Mouse (Mus musculus) adrenal gland, adult 2 months (tissue): ENCODE results near the gene Ptger1. TPM values are rescaled to one million over a fixed set of nuclear protein-coding genes. Genes with fewer than 3 reads are reported as not detected.

ENCODE experiments used
- DNase-seq: peaks from one replicate; pipeline ENCODE4 v3.0.0; 2021
- polyA plus RNA-seq: library from polyadenylated mRNA; depleted of rRNA; stranded (reverse); fragments of >200 nt; gene quantifications from 2 replicates; pipeline ENCODE4 v1.2.3, GENCODE M21; 2012
- total RNA-seq, 2 experiments: library from RNA; stranded (reverse); gene quantifications; 2 replicates each; pipeline ENCODE4 v1.2.3; 2021

The Ptger1 gene
- total and polyA plus RNA-seq, 3 experiments: 0.76 to 2.8 (median 1.1) TPM

DNA sequence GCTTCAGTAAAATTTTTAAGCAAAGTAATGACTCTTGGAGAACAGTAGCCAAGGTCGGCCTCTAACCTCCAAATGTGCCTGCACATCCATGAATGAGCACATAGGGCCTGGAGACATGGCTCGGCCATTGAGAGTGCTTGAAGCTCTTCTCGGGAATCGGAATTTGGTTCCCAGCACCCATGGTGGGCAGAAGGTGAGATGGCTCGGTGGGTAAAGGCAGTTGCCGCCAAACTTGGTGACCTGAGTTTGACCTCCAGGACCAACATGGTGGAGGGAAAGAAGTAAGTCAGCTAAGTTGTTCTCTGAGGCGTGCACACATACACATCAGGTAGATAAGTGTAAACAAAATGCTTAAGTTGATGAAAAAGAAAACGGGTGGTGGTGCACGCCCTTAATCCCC, 10.4 kb upstream of the Ptger1 start:
- DNase-seq: no peak

DNA sequence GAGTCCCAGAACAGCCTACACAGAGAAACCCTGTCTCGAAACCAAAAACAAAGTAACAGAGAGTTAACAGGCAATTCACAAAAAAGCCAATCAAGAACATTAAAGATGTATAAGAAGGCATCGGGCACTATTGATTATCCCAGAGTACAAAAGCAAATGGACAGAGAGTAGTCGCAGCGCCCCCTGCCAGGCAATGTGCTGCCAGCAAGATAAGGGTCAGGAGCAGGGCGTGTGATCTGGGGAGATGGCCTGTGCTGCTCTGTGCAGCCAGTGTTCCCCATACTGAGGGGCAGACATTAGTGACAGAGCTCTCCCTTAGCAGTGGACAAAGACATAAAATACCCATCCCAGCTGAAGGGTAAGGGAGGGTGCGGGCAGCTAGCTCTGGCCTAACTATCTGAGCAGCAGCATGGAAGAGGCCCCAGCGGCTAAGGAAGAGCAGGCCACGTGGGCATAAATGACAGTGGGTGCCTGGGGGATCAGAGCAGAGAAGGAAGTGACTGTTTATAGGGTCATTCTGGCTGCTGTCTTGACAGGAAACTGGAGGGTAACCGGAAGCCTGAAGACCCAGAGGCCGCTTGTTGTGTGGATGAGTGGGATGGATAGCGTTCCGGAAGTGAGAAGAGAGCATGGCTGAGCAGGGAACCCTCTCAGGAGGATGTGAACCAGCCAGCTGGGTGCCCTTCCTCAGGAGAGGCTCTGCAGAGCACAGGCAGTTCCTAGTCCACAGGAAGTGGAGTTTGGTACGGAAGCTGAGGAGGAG, 9.8 kb upstream of the Ptger1 start:
- peak; percentile 26 for DNase-seq

GRCm38 (mm10) chr8:83660545-83660944, 5.9 kb upstream of the Ptger1 start:
- DNase-seq: no peak

- peak; percentile 35 for DNase-seq
Observed at GRCm38 (mm10) chr8:83660995-83661680, 5.3 kb upstream of the Ptger1 start.

- DNase-seq: peak; percentile 85
Observed at GRCm38 (mm10) chr8:83662421-83662826, 4.1 kb upstream of the Ptger1 start.

- peak; percentile 73 for DNase-seq
Observed at GRCm38 (mm10) chr8:83664096-83664495, 2.4 kb upstream of the Ptger1 start.

- peak; percentile 26 for DNase-seq
Observed at GRCm38 (mm10) chr8:83664931-83665625, 1.4 kb upstream of the Ptger1 start.

DNA sequence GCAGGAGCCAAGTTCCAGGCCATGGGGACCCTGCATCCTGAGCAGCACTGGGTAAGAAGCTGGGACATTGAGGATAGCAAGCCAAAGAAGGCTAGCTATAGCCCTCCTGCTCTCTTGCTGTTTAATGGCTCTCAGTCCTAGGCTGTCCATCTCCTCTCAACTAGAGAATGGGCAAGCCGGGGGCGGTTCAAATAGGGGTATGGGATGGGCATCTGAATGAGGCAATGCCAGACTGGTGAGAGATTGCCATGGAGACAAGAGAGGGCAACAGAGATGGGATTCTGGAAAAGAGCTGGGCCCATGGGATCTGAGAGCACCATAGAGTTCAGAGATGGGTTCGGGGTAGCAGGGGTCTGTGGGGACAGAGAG, 372 bp downstream of the Ptger1 start:
- no peak for DNase-seq

DNA sequence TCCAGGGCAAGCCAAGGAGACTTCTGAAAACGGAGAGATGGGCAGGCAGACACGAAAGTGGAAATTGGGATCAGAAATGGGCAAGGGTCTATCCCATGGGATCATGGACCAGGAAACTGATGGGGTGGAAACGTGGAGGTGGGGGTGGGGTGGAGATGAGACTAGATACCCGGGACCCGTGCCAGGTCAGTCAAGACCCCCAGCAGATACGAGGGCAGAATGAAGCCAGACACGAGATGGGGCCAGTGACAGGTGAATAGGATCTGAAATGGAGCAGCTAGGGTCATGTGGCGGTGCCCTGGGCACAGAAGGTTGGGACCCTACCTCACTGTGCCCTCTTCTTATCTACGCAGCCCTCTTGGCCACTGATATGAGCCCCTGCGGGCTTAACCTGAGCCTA, 1.0 kb downstream of the Ptger1 start:
- no peak for DNase-seq

- peak; percentile 81 for DNase-seq
Observed at GRCm38 (mm10) chr8:83668010-83668916, 1.8 kb downstream of the Ptger1 start.

- DNase-seq: peak; percentile 47
Observed at GRCm38 (mm10) chr8:83669013-83669412, 2.5 kb downstream of the Ptger1 start.

- no peak for DNase-seq
Observed at GRCm38 (mm10) chr8:83672936-83673335, 6.5 kb downstream of the Ptger1 start.

GRCm38 (mm10) chr8:83674497-83674896, 8.0 kb downstream of the Ptger1 start:
- no peak for DNase-seq

DNA sequence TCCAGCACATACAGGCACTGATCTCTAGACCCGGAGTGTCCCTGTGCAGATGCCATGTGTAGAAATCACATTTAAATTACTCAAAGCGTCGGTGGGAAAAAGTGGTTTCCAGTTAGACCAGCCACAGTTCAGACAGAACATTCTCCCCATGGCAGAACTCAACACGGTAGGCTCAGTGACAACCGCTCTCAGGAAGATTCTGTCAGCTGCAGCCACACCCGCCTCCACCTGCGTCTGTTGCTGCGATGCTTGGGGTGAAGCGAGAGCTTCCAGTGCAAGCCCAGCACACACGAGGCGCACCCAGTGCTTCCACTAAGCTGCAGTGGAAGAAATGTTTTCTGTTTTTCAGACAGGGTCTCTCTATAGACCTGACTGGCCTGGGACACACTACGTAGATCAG, 13.4 kb downstream of the Ptger1 start:
- no peak for DNase-seq

GRCm38 (mm10) chr8:83680603-83681002, 14.1 kb downstream of the Ptger1 start:
- no peak for DNase-seq

DNA sequence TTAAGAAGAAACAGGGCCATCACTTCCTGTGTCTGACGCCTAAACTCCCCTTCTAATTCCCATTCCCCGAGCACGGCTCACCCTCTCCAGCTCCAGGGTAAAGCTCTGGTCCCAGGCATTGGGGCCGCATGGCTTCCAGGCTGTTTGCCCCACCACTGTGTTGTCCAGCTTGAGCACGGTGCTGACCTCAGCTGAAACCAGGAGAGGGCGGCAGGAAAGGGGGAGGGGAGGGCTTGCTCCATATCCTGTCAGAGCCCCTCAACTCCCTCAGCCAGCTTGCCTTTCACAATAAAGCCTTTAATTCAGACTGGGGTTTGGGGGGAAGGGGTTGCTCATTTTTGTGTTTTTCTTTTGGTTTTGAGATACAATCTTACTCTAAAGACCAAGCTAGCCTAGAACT, 14.6 kb downstream of the Ptger1 start:
- no peak for DNase-seq

DNA sequence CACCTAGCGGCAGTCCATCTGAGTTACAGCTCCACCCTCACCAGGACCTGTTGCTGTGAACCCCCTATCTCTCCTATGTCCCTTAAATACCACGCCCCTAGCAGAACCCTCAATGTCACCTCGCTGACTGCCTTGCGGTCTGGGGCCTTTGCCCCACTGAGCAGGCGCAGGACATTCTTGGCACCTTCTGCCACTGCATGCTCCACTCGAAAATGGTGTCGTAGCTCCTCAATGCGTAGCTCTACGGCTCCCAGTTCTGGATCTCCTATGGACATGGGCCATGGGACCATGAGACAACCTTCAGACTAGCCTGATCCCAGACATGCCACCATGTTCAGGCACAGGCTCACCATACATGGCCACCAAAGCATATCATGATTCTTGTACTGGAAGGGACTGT, 18.0 kb downstream of the Ptger1 start:
- DNase-seq: no peak

DNA sequence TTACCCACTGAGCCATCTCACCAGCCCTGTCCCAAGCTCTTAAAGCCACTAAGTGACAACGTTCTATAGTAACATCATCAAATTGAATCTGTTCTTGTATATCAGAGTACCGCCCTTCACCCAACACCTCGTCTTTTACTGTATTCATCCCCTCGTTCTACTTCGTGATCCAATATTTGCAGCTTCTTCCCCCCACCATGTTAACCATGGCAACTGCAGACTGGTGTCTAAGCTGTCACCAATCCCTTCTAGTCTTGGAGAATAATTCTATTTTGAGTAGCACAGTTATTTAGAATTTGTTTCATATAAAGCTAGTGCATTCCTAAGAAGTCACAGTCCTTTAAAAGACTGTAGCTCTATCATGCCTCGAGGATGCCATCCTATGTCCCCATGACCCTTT, 22.8 kb downstream of the Ptger1 start:
- DNase-seq: no peak

- peak; percentile 50 for DNase-seq
Observed at GRCm38 (mm10) chr8:83693609-83694236, 27.2 kb downstream of the Ptger1 start.

DNA sequence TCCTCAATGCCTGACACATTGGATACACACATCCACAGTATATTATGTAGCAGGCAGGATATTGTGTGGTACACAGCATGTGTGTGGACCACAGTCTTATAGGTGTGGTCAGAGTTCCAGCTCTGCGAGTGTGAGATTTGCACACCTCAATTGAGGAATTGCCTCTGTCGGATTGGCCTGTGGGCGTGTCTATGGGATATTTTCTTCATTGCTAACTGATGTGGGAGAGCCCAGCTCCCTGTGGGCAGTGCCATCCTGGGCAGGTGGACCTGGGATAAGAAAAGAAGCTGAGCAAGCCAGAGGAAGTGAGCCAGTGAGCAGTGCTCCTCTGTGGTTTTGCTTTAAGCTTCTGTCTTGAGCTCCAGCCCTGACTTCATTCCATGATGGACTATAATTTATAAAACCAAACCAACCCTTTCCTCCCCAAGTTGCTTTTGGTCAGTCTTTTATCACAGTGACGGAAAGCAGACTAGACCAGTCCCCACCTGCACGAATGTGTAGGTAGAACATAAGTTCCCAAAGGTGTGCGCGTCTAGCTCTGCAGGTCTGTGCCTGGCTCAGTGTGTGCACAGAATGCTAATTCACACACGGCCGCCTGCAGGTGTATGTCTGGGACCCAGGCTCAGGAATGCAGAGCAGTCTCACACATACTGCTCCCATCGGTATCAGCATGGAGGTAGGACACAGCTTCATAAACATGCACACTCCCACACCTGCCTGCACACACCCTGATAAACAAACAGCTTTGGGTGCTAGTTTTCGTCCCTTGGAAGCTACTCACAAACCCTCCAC, 28.1 kb downstream of the Ptger1 start:
- DNase-seq: no peak
